Mouse (Mus musculus) thymus, adult 2 months (tissue): ENCODE results near the gene Tmem237. TPM values are rescaled to one million over a fixed set of nuclear protein-coding genes. Genes with fewer than 3 reads are reported as not detected.
A peak's percentile ranks its signal among the peaks of the same experiment; 100 is the strongest.

Experiments used
- DNase-seq: peaks from one replicate; pipeline ENCODE4 v3.0.0; 2021
- H3K27ac ChIP-seq: fragments of 200-500 bp; 2 replicates; pipeline ENCODE4 v1.5.1; 2012; ENCODE audit warnings: low read length, control low read depth; ENCODE audit not compliant: control insufficient read depth, insufficient read depth
- H3K27me3 ChIP-seq: fragments of 200-500 bp; 2 replicates; pipeline ENCODE4 v1.6.1; 2012; ENCODE audit warnings: mild to moderate bottlenecking, low read length, moderate library complexity, mixed read lengths; ENCODE audit not compliant: control insufficient read depth, insufficient read depth
- H3K36me3 ChIP-seq: fragments of 200-500 bp; 2 replicates; pipeline ENCODE4 v1.6.1; 2012; ENCODE audit warnings: mild to moderate bottlenecking, low read length, moderate library complexity; ENCODE audit not compliant: control insufficient read depth, insufficient read depth
- H3K4me1 ChIP-seq: fragments of 200-500 bp; replicated peaks from 2 replicates; pipeline ENCODE4 v1.6.1; 2012; ENCODE audit warnings: low read length; ENCODE audit not compliant: control insufficient read depth, insufficient read depth
- H3K4me3 ChIP-seq: fragments of 200-500 bp; 2 replicates; pipeline ENCODE4 v1.5.1; 2012; ENCODE audit warnings: mild to moderate bottlenecking, low read length, control low read depth, moderate library complexity; ENCODE audit not compliant: control insufficient read depth, insufficient read depth
- CTCF ChIP-seq: fragments of 200-500 bp; IDR thresholded peaks from 2 replicates; pipeline ENCODE4 v1.5.1; 2012; ENCODE audit warnings: mild to moderate bottlenecking, control low read depth, low read length, moderate library complexity, borderline replicate concordance; ENCODE audit not compliant: control insufficient read depth, poor library complexity, insufficient read depth; ENCODE audit errors: extremely low read depth
- POLR2A ChIP-seq: fragments of 200-500 bp; IDR thresholded peaks from 2 replicates; pipeline ENCODE4 v1.6.1; 2012; ENCODE audit warnings: mild to moderate bottlenecking, low read length, control low read depth, moderate library complexity; ENCODE audit not compliant: control insufficient read depth, poor library complexity, insufficient read depth; ENCODE audit errors: extremely low read depth
- WGBS: fragments of 180-500 bp; shearing (Covaris S2); methylation state at CpG from one replicate; pipeline ENCODE4 v1.1.7; 2018; 5-methylcytosine and 5-hydroxymethylcytosine counted together
- polyA plus RNA-seq: library from polyadenylated mRNA; depleted of rRNA; stranded (reverse); fragments of >200 nt; gene quantifications from 2 replicates; pipeline ENCODE4 v1.2.3, GENCODE M21; 2012

The Tmem237 gene
- polyA plus RNA-seq, 1 experiment = 3.6 TPM

- H3K4me3 ChIP-seq = no peak overlapping the region
- H3K36me3 ChIP-seq = no peaks in the 10 kb centered on the region
- WGBS = 97% methylated on average over 4 of the region's 4 CpGs
- no peaks in the 10 kb centered on the region for H3K27me3 ChIP-seq
- peaks cover 27% of the 10 kb centered on the region for H3K4me1 ChIP-seq
- H3K27ac ChIP-seq = no peak overlapping the region
- DNase-seq = no peak
- no peak for TF ChIP-seq POLR2A
- TF ChIP-seq CTCF = no peak
Observed at GRCm38 (mm10) chr1:59157846-59158245, 37.6 kb upstream of the Tmem237 start.

GRCm38 (mm10) chr1:59152346-59152745 lies 32.1 kb upstream of the Tmem237 start:
- Histone ChIP-seq H3K36me3 (no peaks in the 10 kb centered on the region), H3K4me1 (peaks cover 19% of the 10 kb centered on the region), H3K27ac (no peak overlapping the region; the same call in 1 of the 2 replicates), H3K4me3 (no peak overlapping the region), H3K27me3 (no peaks in the 10 kb centered on the region)
- DNase-seq = no peak
- TF ChIP-seq POLR2A (no peak), CTCF (no peak)
- 72% methylated on average over 4 of the region's 4 CpGs for WGBS

- 29% methylated on average over 5 of the region's 5 CpGs for WGBS
- TF ChIP-seq CTCF (no peak), POLR2A (no peak)
Observed at GRCm38 (mm10) chr1:59150542-59150941, 30.3 kb upstream of the Tmem237 start.

GRCm38 (mm10) chr1:59144543-59144942 lies 24.3 kb upstream of the Tmem237 start:
- WGBS = 93% methylated on average over 10 of the region's 10 CpGs
- TF ChIP-seq POLR2A (no peak), CTCF (peak; percentile 38; the same call in 1 of the 2 replicates)
- DNase-seq = peak; percentile 38
- H3K27me3 ChIP-seq = no peaks in the 10 kb centered on the region
- H3K27ac ChIP-seq = no peak overlapping the region
- H3K4me1 ChIP-seq = no peaks in the 10 kb centered on the region; the same call in 1 of the 2 replicates
- H3K4me3 ChIP-seq = no peak overlapping the region
- no peaks in the 10 kb centered on the region for H3K36me3 ChIP-seq

More at GRCm38 (mm10) chr1:59150542-59150941, 30.3 kb upstream of the Tmem237 start:
- Histone ChIP-seq H3K36me3 (no peaks in the 10 kb centered on the region), H3K4me3 (no peak overlapping the region), H3K4me1 (peaks cover 11% of the 10 kb centered on the region), H3K27me3 (no peaks in the 10 kb centered on the region), H3K27ac (peak overlapping the region; percentile 50)
- peak; percentile 31 for DNase-seq

- Histone ChIP-seq H3K27ac (no peak overlapping the region), H3K4me3 (no peak overlapping the region), H3K27me3 (no peaks in the 10 kb centered on the region), H3K4me1 (no peaks in the 10 kb centered on the region; the same call in 1 of the 2 replicates), H3K36me3 (no peaks in the 10 kb centered on the region)
- TF ChIP-seq POLR2A = no peak
- no peak for TF ChIP-seq CTCF
- peak; percentile 78 for DNase-seq
Observed at GRCm38 (mm10) chr1:59142809-59143208, 22.6 kb upstream of the Tmem237 start.

GRCm38 (mm10) chr1:59134419-59134818 lies 14.2 kb upstream of the Tmem237 start:
- Histone ChIP-seq H3K27me3 (no peaks in the 10 kb centered on the region), H3K36me3 (no peaks in the 10 kb centered on the region), H3K27ac (no peak overlapping the region), H3K4me3 (no peak overlapping the region), H3K4me1 (no peaks in the 10 kb centered on the region)
- 85% methylated on average over 5 of the region's 5 CpGs for WGBS
- no peak for DNase-seq
- TF ChIP-seq POLR2A = no peak
- no peak for TF ChIP-seq CTCF

- Histone ChIP-seq H3K27me3 (no peaks in the 10 kb centered on the region), H3K27ac (no peak overlapping the region), H3K4me1 (no peaks in the 10 kb centered on the region), H3K4me3 (no peak overlapping the region), H3K36me3 (no peaks in the 10 kb centered on the region)
- 89% methylated on average over 7 of the region's 7 CpGs for WGBS
- DNase-seq = no peak
- TF ChIP-seq CTCF (no peak), POLR2A (no peak)
Observed at GRCm38 (mm10) chr1:59128879-59129278, 8.7 kb upstream of the Tmem237 start.
